Mouse (Mus musculus) embryonic stem cell, embryonic (primary cell): ENCODE results near the gene Tshr.

Experiments used
- CTCF ChIA-PET, 4 experiments: fragments of 300-600 bp in 2 of 4; fragments of 350-600 bp in 2 of 4; sonication (Branson Sonifier 250); formaldehyde crosslinking; loops; one replicate each; lab custom pipeline; 2022; ENCODE audit warnings: inconsistent platforms in 2 of 4; lab: Charles Lee
- POLR2A ChIA-PET, 4 experiments: fragments of 300-600 bp in 2 of 4; fragments of 350-600 bp in 2 of 4; sonication (Branson Sonifier 250); formaldehyde crosslinking; loops; one replicate each; lab custom pipeline; 2022; ENCODE audit warnings: antibody characterized with exemption in 4 of 4, inconsistent platforms in 1 of 4; lab: Charles Lee

Tshr gene

DNA sequence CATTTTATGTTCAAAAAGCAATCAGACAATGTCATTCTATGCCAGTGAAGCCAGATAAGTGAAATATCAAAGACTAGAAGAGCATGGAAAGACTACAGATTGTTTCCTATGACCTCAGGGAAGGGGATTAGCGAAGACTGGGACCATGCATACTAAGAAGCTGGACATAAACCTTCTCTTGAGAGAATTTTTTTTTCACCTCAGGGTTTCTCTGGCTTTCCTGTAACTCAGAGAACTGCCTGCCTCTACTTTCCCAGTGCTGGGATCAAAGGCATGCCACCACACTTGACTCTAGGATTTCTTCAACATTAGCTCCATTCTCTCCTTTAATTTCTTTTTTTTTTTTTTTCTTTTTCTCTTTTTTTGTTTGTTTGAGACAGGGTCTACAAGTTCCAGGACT, 206.8 kb downstream of the Tshr start:
- ChIA-PET POLR2A (interaction anchor here (0.6 to 5.2 kb wide), 23 partner anchors 9 to 895 kb away, joined by 3 to 58 read pairs (median 5); partner anchors contain the start of genes Cep128 (in 1 of the 4), Ston2 (in 1 of the 4) and Tshr (in 1 of the 4)), CTCF (interaction anchor here in 1 of 4 experiments (0.8 kb wide), 1 partner anchor 34 kb away, joined by 4 read pairs; no protein-coding TSS in a partner anchor)

DNA sequence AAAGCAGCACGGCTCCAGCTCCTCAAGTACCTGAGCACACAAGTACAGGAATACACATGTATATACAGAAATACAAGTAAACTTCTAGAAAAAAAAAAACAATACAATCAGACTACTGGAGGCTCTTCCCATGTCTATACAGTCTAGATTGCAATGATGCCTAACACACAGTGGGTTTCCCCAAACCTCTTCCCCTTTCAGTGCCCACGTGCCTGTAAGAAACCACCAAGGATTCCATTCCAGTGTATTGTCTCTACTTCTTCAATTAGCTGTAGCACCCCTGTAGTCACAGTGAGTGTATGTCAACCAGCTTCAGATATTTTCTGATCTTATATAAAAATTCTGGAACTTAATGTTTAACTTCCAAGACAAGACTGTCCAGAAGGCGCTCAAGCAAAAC, 207.8 kb downstream of the Tshr start:
- POLR2A ChIA-PET, result interaction anchor here in 2 of 4 experiments (0.8 to 5.2 kb wide), 6 partner anchors 8 to 65 kb away, joined by 3 to 58 read pairs (median 4); no protein-coding TSS in a partner anchor
- CTCF ChIA-PET, result interaction anchor here in 1 of 4 experiments (1.1 kb wide), 1 partner anchor 15 kb away, joined by 3 read pairs; no protein-coding TSS in a partner anchor
